Mouse (Mus musculus): ENCODE measurements at regions not wholly inside any gene's neighbourhood (a gene's known extent, or its start where the extent isn't known, plus 50 kb on each side); places are given as distances from the start of the nearest gene placed in this dataset.

DNA sequence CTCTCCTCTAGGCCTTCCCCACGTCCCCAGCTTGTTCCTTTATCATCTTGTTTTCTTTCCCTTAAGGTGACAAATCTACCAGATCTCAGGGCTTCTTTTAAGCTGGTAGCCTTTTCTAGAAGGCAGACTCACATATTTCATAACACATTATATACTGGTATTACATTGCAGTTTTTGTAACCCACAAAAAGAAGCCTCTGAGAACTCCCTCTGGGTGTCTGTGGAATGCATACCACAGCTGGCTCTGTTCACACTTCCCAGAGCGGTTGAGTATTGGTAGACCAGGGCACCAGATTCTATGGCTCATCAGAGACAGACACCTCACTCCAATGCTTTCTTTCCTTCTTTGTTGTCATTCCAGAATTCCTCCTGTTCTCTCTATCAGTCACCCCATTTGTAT, 336.4 kb downstream of the Fam84a start:
- no peak for DNase-seq
- no peaks in the 10 kb centered on the region for H3K4me1 ChIP-seq (ENCODE audit: control insufficient read depth, insufficient read depth, low read length)
- H3K36me3 ChIP-seq (ENCODE audit: control insufficient read depth, insufficient read depth, low read length): no peaks in the 10 kb centered on the region
- no peak for TF ChIP-seq EP300 (IDR thresholded peaks at IDR 0.05; ENCODE audit: insufficient read depth, low read depth, low read length)
- TF ChIP-seq CTCF (IDR thresholded peaks at IDR 0.05): no peak
- no peak for TF ChIP-seq POLR2A (IDR thresholded peaks at IDR 0.05; ENCODE audit: insufficient read depth, low read depth, low read length)
- 61% methylated on average over 2 of the region's 2 CpGs for WGBS
- no peak overlapping the region for H3K4me3 ChIP-seq
- no peaks in the 10 kb centered on the region for H3K27me3 ChIP-seq (ENCODE audit: control insufficient read depth, insufficient read depth, low read length)
- H3K9ac ChIP-seq (ENCODE audit: low read depth, low read length): no peak overlapping the region
- H3K79me2 ChIP-seq (replicated peaks; ENCODE audit: control insufficient read depth, insufficient read depth, low read length): no peaks in the 10 kb centered on the region
- no peak overlapping the region for H3K27ac ChIP-seq
- intact Hi-C loops (cut with DNase I): no loop called here

DNA sequence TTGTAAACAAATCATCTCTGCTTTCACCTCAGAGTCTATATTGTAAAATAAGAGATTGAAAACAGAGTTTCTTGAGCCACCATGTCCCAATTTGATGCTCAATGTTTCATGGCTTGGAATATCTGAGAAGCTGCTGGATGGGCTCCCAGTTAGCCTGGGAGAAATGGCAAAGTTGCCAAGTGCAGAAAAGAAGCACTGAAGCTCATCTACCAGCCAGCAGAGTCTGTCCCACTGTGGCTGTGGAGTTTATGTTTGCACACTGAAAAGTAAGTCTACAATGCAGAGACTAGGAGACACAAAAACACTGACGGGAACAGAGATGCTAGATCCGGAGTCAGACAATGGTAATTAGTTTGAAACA, 341.7 kb downstream of the Fam84a start:
- DNase-seq: no peak
- Histone ChIP-seq H3K4me1 (ENCODE audit: control insufficient read depth, insufficient read depth, low read length) (no peaks in the 10 kb centered on the region), H3K27me3 (ENCODE audit: control insufficient read depth, insufficient read depth, low read length) (no peaks in the 10 kb centered on the region), H3K79me2 (replicated peaks; ENCODE audit: control insufficient read depth, insufficient read depth, low read length) (no peaks in the 10 kb centered on the region), H3K36me3 (ENCODE audit: control insufficient read depth, insufficient read depth, low read length) (no peaks in the 10 kb centered on the region), H3K27ac (no peak overlapping the region), H3K4me3 (no peak overlapping the region), H3K9ac (ENCODE audit: low read depth, low read length) (no peak overlapping the region)
- TF ChIP-seq CTCF (IDR thresholded peaks at IDR 0.05): no peak
- no peak for TF ChIP-seq EP300 (IDR thresholded peaks at IDR 0.05; ENCODE audit: insufficient read depth, low read depth, low read length)
- no peak for TF ChIP-seq POLR2A (IDR thresholded peaks at IDR 0.05; ENCODE audit: insufficient read depth, low read depth, low read length)
- intact Hi-C loops (cut with DNase I): no loop called here
- WGBS: 89% methylated on average over 2 of the region's 2 CpGs

DNA sequence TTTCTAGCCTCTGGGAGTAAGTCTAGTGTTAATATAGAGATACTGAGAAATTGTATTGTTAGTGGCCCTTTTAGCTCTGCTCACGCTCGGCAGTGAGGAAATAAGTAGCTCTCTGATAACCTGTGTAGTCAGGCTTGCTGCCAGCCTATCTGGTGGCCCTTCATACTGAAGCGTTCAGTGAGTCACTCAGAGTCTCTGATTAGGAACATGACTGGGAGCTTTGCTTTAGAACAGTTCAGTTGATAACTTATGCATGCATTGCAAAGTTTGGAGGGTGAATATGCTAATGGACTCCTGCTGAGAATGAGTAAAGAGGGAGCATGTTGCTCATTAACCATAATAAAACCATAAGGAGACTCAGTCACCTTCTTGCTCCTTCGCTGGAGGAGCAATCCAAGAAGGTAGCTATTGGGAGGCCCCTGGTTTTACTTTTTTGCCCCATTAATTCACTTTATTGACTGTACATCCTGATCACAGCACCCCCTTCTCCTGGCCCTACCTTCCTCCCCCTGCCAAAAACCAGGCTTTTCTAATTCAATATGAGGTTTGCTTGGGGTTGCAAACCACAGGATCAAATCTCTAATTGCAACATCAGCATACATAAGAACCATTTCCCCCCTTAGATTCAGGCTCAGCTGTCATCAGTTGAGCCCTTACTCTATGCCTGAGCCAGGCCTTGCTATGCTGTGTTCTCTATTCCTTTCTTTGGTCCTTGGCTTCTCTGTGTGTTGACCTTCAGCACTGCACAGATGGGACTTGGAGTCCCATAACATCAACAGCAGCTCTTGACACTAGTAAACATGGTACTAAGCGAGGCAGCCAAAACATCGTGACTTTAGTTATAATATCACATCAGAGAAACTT, 342.3 kb downstream of the Fam84a start:
- intact Hi-C loops (cut with DNase I): no loop called here
- no peaks in the 10 kb centered on the region for H3K79me2 ChIP-seq (replicated peaks; ENCODE audit: control insufficient read depth, insufficient read depth, low read length)
- no peak for TF ChIP-seq EP300 (IDR thresholded peaks at IDR 0.05; ENCODE audit: insufficient read depth, low read depth, low read length)
- TF ChIP-seq POLR2A (IDR thresholded peaks at IDR 0.05; ENCODE audit: insufficient read depth, low read depth, low read length): no peak
- TF ChIP-seq CTCF (IDR thresholded peaks at IDR 0.05): no peak
- H3K36me3 ChIP-seq (ENCODE audit: control insufficient read depth, insufficient read depth, low read length): no peaks in the 10 kb centered on the region
- H3K4me3 ChIP-seq: no peak overlapping the region
- H3K9ac ChIP-seq (ENCODE audit: low read depth, low read length): no peak overlapping the region
- peak in 1 of 2 experiments; percentile 5 for DNase-seq
- no peak overlapping the region for H3K27ac ChIP-seq
- H3K27me3 ChIP-seq (ENCODE audit: control insufficient read depth, insufficient read depth, low read length): no peaks in the 10 kb centered on the region
- WGBS: 51% methylated on average over 6 of the region's 6 CpGs
- no peaks in the 10 kb centered on the region for H3K4me1 ChIP-seq (ENCODE audit: control insufficient read depth, insufficient read depth, low read length)

DNA sequence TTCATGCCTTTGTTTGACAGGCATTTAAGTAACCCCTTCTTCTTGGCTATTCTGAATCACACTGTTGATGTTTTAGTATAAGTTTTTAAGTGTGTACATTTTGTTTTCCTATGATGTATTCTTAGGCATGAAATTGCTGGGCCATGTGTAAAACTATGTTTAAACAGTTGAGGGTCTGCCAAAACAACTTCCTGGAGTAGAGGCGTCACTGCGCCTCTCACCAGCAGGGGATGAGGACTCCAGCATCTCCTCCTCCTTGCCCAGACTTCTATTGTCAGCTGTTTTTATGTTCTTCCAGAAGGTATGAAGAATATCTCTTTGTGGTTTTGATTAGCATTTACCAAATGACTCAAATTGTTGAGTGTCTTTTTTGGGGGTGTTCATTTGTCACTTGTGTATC, 372.1 kb downstream of the Fam84a start:
- no peak for DNase-seq
- no peak overlapping the region for H3K9ac ChIP-seq (ENCODE audit: low read depth, low read length)
- no peaks in the 10 kb centered on the region for H3K27me3 ChIP-seq (ENCODE audit: control insufficient read depth, insufficient read depth, low read length)
- no peaks in the 10 kb centered on the region for H3K79me2 ChIP-seq (replicated peaks; ENCODE audit: control insufficient read depth, insufficient read depth, low read length)
- WGBS: 58% methylated on average over 2 of the region's 2 CpGs
- H3K27ac ChIP-seq: no peak overlapping the region
- TF ChIP-seq EP300 (IDR thresholded peaks at IDR 0.05; ENCODE audit: insufficient read depth, low read depth, low read length): no peak
- TF ChIP-seq POLR2A (IDR thresholded peaks at IDR 0.05; ENCODE audit: insufficient read depth, low read depth, low read length): no peak
- TF ChIP-seq CTCF (IDR thresholded peaks at IDR 0.05): no peak
- H3K36me3 ChIP-seq (ENCODE audit: control insufficient read depth, insufficient read depth, low read length): no peaks in the 10 kb centered on the region
- H3K4me3 ChIP-seq: no peak overlapping the region
- H3K4me1 ChIP-seq (ENCODE audit: control insufficient read depth, insufficient read depth, low read length): no peaks in the 10 kb centered on the region
- intact Hi-C loops (cut with DNase I): no loop called here

DNA sequence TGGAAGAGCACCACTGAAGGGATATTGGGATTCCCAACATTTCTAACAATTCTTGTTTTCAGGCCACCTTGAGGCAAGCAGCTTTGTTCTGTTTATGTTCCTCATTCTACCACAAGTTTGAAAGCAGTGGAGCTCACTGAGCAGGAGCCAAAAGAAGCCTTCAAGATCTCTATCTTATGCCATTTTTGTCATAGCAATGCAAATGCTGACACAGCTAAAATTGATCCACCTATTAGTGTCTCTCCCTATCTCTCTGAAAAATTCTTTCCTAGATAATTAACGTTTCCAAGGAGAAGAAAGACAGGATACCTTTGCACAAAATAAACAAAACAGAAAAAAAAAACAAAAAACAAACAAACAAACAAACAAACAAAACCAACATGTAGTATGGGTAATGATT, 375.2 kb downstream of the Fam84a start:
- H3K27ac ChIP-seq: no peak overlapping the region
- no peaks in the 10 kb centered on the region for H3K79me2 ChIP-seq (replicated peaks; ENCODE audit: control insufficient read depth, insufficient read depth, low read length)
- H3K9ac ChIP-seq (ENCODE audit: low read depth, low read length): no peak overlapping the region
- intact Hi-C loops (cut with DNase I): no loop called here
- no peak overlapping the region for H3K4me3 ChIP-seq
- no peaks in the 10 kb centered on the region for H3K36me3 ChIP-seq (ENCODE audit: control insufficient read depth, insufficient read depth, low read length)
- TF ChIP-seq CTCF (IDR thresholded peaks at IDR 0.05) (no peak), POLR2A (IDR thresholded peaks at IDR 0.05; ENCODE audit: insufficient read depth, low read depth, low read length) (no peak), EP300 (IDR thresholded peaks at IDR 0.05; ENCODE audit: insufficient read depth, low read depth, low read length) (no peak)
- DNase-seq: no peak
- H3K4me1 ChIP-seq (ENCODE audit: control insufficient read depth, insufficient read depth, low read length): no peaks in the 10 kb centered on the region
- H3K27me3 ChIP-seq (ENCODE audit: control insufficient read depth, insufficient read depth, low read length): no peaks in the 10 kb centered on the region
- WGBS: 24% methylated on average over 1 of the region's 1 CpGs

DNA sequence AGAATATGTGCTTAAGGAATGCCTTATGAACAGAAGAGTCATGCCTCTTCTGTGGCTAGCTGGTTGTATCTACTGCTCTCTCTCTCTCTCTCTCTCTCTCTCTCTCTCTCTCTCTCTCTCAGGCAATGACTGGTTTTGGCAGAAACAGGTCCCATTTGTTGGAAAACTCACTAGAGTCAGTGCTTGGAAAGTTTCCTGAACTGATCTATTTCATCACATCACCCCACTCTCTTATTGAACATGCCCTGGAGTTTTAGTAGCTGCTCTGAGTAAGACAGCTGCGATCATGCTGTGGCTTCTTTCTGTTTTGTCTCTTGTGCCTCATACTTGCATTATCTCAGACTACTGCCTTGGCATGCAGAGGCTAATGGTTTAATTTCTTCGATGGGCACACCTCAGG, 382.2 kb downstream of the Fam84a start:
- H3K9ac ChIP-seq (ENCODE audit: low read depth, low read length): no peak overlapping the region
- H3K79me2 ChIP-seq (replicated peaks; ENCODE audit: control insufficient read depth, insufficient read depth, low read length): no peaks in the 10 kb centered on the region
- H3K4me3 ChIP-seq: no peak overlapping the region
- H3K27me3 ChIP-seq (ENCODE audit: control insufficient read depth, insufficient read depth, low read length): no peaks in the 10 kb centered on the region
- 66% methylated on average over 2 of the region's 2 CpGs for WGBS
- H3K36me3 ChIP-seq (ENCODE audit: control insufficient read depth, insufficient read depth, low read length): no peaks in the 10 kb centered on the region
- no peak for DNase-seq
- no peak for TF ChIP-seq POLR2A (IDR thresholded peaks at IDR 0.05; ENCODE audit: insufficient read depth, low read depth, low read length)
- TF ChIP-seq CTCF (IDR thresholded peaks at IDR 0.05): no peak
- no peak for TF ChIP-seq EP300 (IDR thresholded peaks at IDR 0.05; ENCODE audit: insufficient read depth, low read depth, low read length)
- H3K27ac ChIP-seq: no peak overlapping the region
- intact Hi-C loops (cut with DNase I): no loop called here
- H3K4me1 ChIP-seq (ENCODE audit: control insufficient read depth, insufficient read depth, low read length): no peaks in the 10 kb centered on the region

Measured in heart, adult 2 months (tissue).